Mouse (Mus musculus): ENCODE measurements around the gene Phf11b.
"Not testable (repeated sequence)": the region's sequence is repeated elsewhere in the genome, so short reads cannot be mapped to it uniquely, and the experiment has no call there.

GRCm38 (mm10) chr14:59390181-59390580 lies 49.0 kb upstream of the Phf11b start:
- TF ChIP-seq POLR2A (IDR thresholded peaks at IDR 0.05; ENCODE audit: control insufficient read depth, low read depth, low read length); CTCF (IDR thresholded peaks at IDR 0.05; ENCODE audit: control insufficient read depth, insufficient read depth, insufficient replicate concordance, low read depth, low read length): not testable (repeated sequence)

Measured in testis, adult 2 months (tissue).